Mouse (Mus musculus) midbrain, embryonic 16.5 days (tissue): ENCODE results near the gene Usp37. TPM values are rescaled to one million over a fixed set of nuclear protein-coding genes. Genes with fewer than 3 reads are reported as not detected.
A peak's percentile ranks its signal among the peaks of the same experiment; 100 is the strongest.

Experiments
- ATAC-seq: fragments of 200-750 bp; cut with Nextera tagmentation; 2 replicates; pipeline ENCODE4 v1.8.0; 2017; ENCODE audit warnings: moderate TSS enrichment
- H3K27ac ChIP-seq: fragments of 300-500 bp; sonication (generic); 2 replicates; pipeline ENCODE4 v1.5.1; 2014; ENCODE audit warnings: mild to moderate bottlenecking, low read length, mixed read lengths
- H3K27me3 ChIP-seq: fragments of 300-500 bp; sonication (generic); 2 replicates; pipeline ENCODE4 v1.6.1; 2014; ENCODE audit warnings: low read depth, low read length, mixed read lengths; ENCODE audit not compliant: control insufficient read depth, insufficient read depth
- H3K36me3 ChIP-seq: fragments of 300-500 bp; sonication (generic); 2 replicates; pipeline ENCODE4 v1.6.1; 2014; ENCODE audit warnings: mild to moderate bottlenecking, low read length, moderate library complexity, mixed read lengths; ENCODE audit not compliant: control insufficient read depth, insufficient read depth
- H3K4me1 ChIP-seq: fragments of 300-500 bp; sonication (generic); 2 replicates; pipeline ENCODE4 v1.6.1; 2014; ENCODE audit warnings: mild to moderate bottlenecking, low read length, mixed read lengths; ENCODE audit not compliant: control insufficient read depth, insufficient read depth
- H3K4me2 ChIP-seq: fragments of 300-500 bp; sonication (generic); 2 replicates; pipeline ENCODE4 v1.6.1; 2014; ENCODE audit warnings: mild to moderate bottlenecking, low read length, mixed read lengths
- H3K4me3 ChIP-seq: fragments of 300-500 bp; sonication (generic); 2 replicates; pipeline ENCODE4 v1.5.1; 2014; ENCODE audit warnings: low read depth, mild to moderate bottlenecking, low read length, moderate library complexity, mixed read lengths
- H3K9ac ChIP-seq: fragments of 300-500 bp; sonication (generic); 2 replicates; pipeline ENCODE4 v1.6.1; 2014; ENCODE audit warnings: low read depth, low read length, mixed read lengths
- H3K9me3 ChIP-seq: fragments of 300-500 bp; sonication (generic); replicated peaks from 2 replicates; pipeline ENCODE4 v1.6.1; 2014; ENCODE audit warnings: mild to moderate bottlenecking, low read length, mixed read lengths; ENCODE audit not compliant: control insufficient read depth, poor library complexity, severe bottlenecking
- WGBS: fragments of 180-500 bp; shearing (Covaris S2); extraction: QIAGEN DNeasy Blood & Tissue Kit; methylation state at CpG from one replicate; pipeline ENCODE4 v1.1.7; 2014; 5-methylcytosine and 5-hydroxymethylcytosine counted together
- polyA plus RNA-seq: library from polyadenylated mRNA; unstranded; fragments of >200 nt; fragmentation: Nextera tagmentation; extraction: Ambion mirVana; gene quantifications from 2 replicates; pipeline ENCODE4 v1.2.1, GENCODE M21; 2015

Usp37 gene
- polyA plus RNA-seq, 1 experiment from 2014 or later: 28.1 TPM

GRCm38 (mm10) chr1:74505721-74506464 lies 38.2 kb downstream of the Usp37 start, which contains the start of gene Cnot9:
Gene Cnot9 (plus strand): TSS chr1:74506058.
- no peaks in the 10 kb centered on the region for H3K36me3 ChIP-seq
- no peaks in the 10 kb centered on the region for H3K9me3 ChIP-seq
- peak within 1 kb of the TSS; percentile 69 for H3K4me3 ChIP-seq
- H3K4me2 ChIP-seq: peak within 1 kb of the TSS; percentile 92
- ATAC-seq: peak; percentile 99
- under 1% methylated on average over 61 of the region's 64 CpGs for WGBS
- H3K9ac ChIP-seq: peak within 1 kb of the TSS; percentile 85
- H3K4me1 ChIP-seq: peaks cover 36% of the 10 kb centered on the region
- no peaks in the 10 kb centered on the region for H3K27me3 ChIP-seq
- peak within 1 kb of the TSS; percentile 76 for H3K27ac ChIP-seq

GRCm38 (mm10) chr1:74505393-74505720 lies 38.7 kb downstream of the Usp37 start:
- H3K4me3 ChIP-seq: peak overlapping the region; percentile 69
- H3K4me1 ChIP-seq: peaks cover 36% of the 10 kb centered on the region
- ATAC-seq: peak; percentile 81; the same call in 1 of the 2 replicates
- under 1% methylated on average over 22 of the region's 22 CpGs for WGBS
- no peaks in the 10 kb centered on the region for H3K36me3 ChIP-seq
- no peaks in the 10 kb centered on the region for H3K9me3 ChIP-seq
- peak overlapping the region; percentile 76 for H3K9ac ChIP-seq
- H3K27me3 ChIP-seq: no peaks in the 10 kb centered on the region
- peak overlapping the region; percentile 92 for H3K4me2 ChIP-seq
- H3K27ac ChIP-seq: peak overlapping the region; percentile 76

GRCm38 (mm10) chr1:74501106-74501505 lies 43.0 kb downstream of the Usp37 start:
- no peak for ATAC-seq
- H3K4me2 ChIP-seq: no peak overlapping the region
- no peak overlapping the region for H3K4me3 ChIP-seq
- WGBS: 69% methylated on average over 1 of the region's 1 CpGs
- H3K9ac ChIP-seq: no peak overlapping the region
- H3K36me3 ChIP-seq: no peaks in the 10 kb centered on the region
- H3K9me3 ChIP-seq: no peaks in the 10 kb centered on the region
- peaks cover 11% of the 10 kb centered on the region for H3K4me1 ChIP-seq
- H3K27ac ChIP-seq: no peak overlapping the region
- H3K27me3 ChIP-seq: no peaks in the 10 kb centered on the region

- H3K4me3 ChIP-seq: no peak overlapping the region
- WGBS: 97% methylated on average over 5 of the region's 5 CpGs
These were observed 58.3 kb downstream of the Usp37 start for GRCm38 (mm10) chr1:74485792-74486191.

GRCm38 (mm10) chr1:74460273-74460672 lies 83.8 kb downstream of the Usp37 start:
- no peak overlapping the region for H3K9ac ChIP-seq
- no peaks in the 10 kb centered on the region for H3K4me1 ChIP-seq
- no peak for ATAC-seq
- no peak overlapping the region for H3K27ac ChIP-seq
- H3K9me3 ChIP-seq: no peaks in the 10 kb centered on the region
- no peak overlapping the region for H3K4me3 ChIP-seq
- 74% methylated on average over 2 of the region's 2 CpGs for WGBS
- no peaks in the 10 kb centered on the region for H3K27me3 ChIP-seq
- H3K36me3 ChIP-seq: peaks cover 34% of the 10 kb centered on the region
- no peak overlapping the region for H3K4me2 ChIP-seq

More at GRCm38 (mm10) chr1:74485792-74486191, 58.3 kb downstream of the Usp37 start:
- no peak overlapping the region for H3K4me2 ChIP-seq
- H3K36me3 ChIP-seq: peaks cover 30% of the 10 kb centered on the region
- no peak for ATAC-seq
- no peaks in the 10 kb centered on the region for H3K9me3 ChIP-seq
- H3K4me1 ChIP-seq: no peaks in the 10 kb centered on the region
- no peak overlapping the region for H3K27ac ChIP-seq
- H3K27me3 ChIP-seq: no peaks in the 10 kb centered on the region
- no peak overlapping the region for H3K9ac ChIP-seq

GRCm38 (mm10) chr1:74452611-74453045 lies 91.5 kb downstream of the Usp37 start:
- WGBS: 61% methylated on average over 4 of the region's 4 CpGs
- Histone ChIP-seq H3K4me2 (no peak overlapping the region), H3K27ac (no peak overlapping the region), H3K36me3 (peaks cover 19% of the 10 kb centered on the region), H3K27me3 (no peaks in the 10 kb centered on the region), H3K4me1 (no peaks in the 10 kb centered on the region), H3K9me3 (no peaks in the 10 kb centered on the region), H3K4me3 (no peak overlapping the region), H3K9ac (no peak overlapping the region)
- no peak for ATAC-seq

- no peak overlapping the region for H3K4me3 ChIP-seq
- H3K4me2 ChIP-seq: no peak overlapping the region
- peaks cover 17% of the 10 kb centered on the region for H3K36me3 ChIP-seq
- H3K9me3 ChIP-seq: no peaks in the 10 kb centered on the region
- ATAC-seq: no peak
- H3K9ac ChIP-seq: no peak overlapping the region
- no peaks in the 10 kb centered on the region for H3K27me3 ChIP-seq
- no peaks in the 10 kb centered on the region for H3K4me1 ChIP-seq
- H3K27ac ChIP-seq: no peak overlapping the region
- WGBS: 88% methylated on average over 2 of the region's 2 CpGs
These were observed 99.5 kb downstream of the Usp37 start for GRCm38 (mm10) chr1:74444538-74444937.

- ATAC-seq: no peak
- no peak overlapping the region for H3K9ac ChIP-seq
- H3K9me3 ChIP-seq: no peaks in the 10 kb centered on the region
- 92% methylated on average over 19 of the region's 19 CpGs for WGBS
- no peaks in the 10 kb centered on the region for H3K4me1 ChIP-seq
- no peaks in the 10 kb centered on the region for H3K27me3 ChIP-seq
- H3K4me3 ChIP-seq: no peak overlapping the region
- H3K4me2 ChIP-seq: no peak overlapping the region
- no peak overlapping the region for H3K27ac ChIP-seq
- H3K36me3 ChIP-seq: peaks cover 20% of the 10 kb centered on the region
These were observed 104.8 kb downstream of the Usp37 start for GRCm38 (mm10) chr1:74439166-74439876.
